Mouse (Mus musculus) adipocyte (in vitro differentiated cells): ENCODE data around the gene Clip3.

Experiments
- DNase-seq: peaks from one replicate; pipeline ENCODE4 v3.0.0-alpha.2; 2016; ENCODE audit warnings: low spot score

The Clip3 gene

GRCm38 (mm10) chr7:30291215-30292131 is at the start of gene Clip3:
Gene Clip3 (plus strand): TSS chr7:30291728.
- DNase-seq = peak; percentile 63

GRCm38 (mm10) chr7:30251956-30252954 is 39.3 kb upstream of the Clip3 start:
- peak; percentile 97 for DNase-seq

GRCm38 (mm10) chr7:30265041-30265440 is 26.5 kb upstream of the Clip3 start:
- no peak for DNase-seq

GRCm38 (mm10) chr7:30265531-30265930 is 26.0 kb upstream of the Clip3 start:
- DNase-seq = no peak

- DNase-seq = no peak
These were observed 25.6 kb upstream of the Clip3 start for GRCm38 (mm10) chr7:30265935-30266334.

GRCm38 (mm10) chr7:30266780-30267179 is 24.7 kb upstream of the Clip3 start:
- no peak for DNase-seq

GRCm38 (mm10) chr7:30269641-30270040 is 21.9 kb upstream of the Clip3 start:
- DNase-seq = no peak

- DNase-seq = no peak
These were observed 17.1 kb upstream of the Clip3 start for GRCm38 (mm10) chr7:30274383-30274782.

- DNase-seq = peak; percentile 51
These were observed 12.6 kb upstream of the Clip3 start for GRCm38 (mm10) chr7:30278911-30279310.

GRCm38 (mm10) chr7:30279536-30279935 is 12.0 kb upstream of the Clip3 start:
- no peak for DNase-seq

- DNase-seq = peak; percentile 95
These were observed 11.4 kb upstream of the Clip3 start, which contains the start of the genes Thap8 and Wdr62 for GRCm38 (mm10) chr7:30279951-30280669. Gene Thap8 (plus strand): TSS chr7:30280094. Gene Wdr62 (minus strand): TSS chr7:30280419.

- DNase-seq = peak; percentile 96
These were observed 10.8 kb upstream of the Clip3 start for GRCm38 (mm10) chr7:30280670-30281138.

- no peak for DNase-seq
These were observed 10.0 kb upstream of the Clip3 start for GRCm38 (mm10) chr7:30281522-30281921.

GRCm38 (mm10) chr7:30282740-30283139 is 8.8 kb upstream of the Clip3 start:
- no peak for DNase-seq

- peak; percentile 92 for DNase-seq
These were observed 4.7 kb upstream of the Clip3 start for GRCm38 (mm10) chr7:30286701-30287410.

GRCm38 (mm10) chr7:30288046-30288445 is 3.5 kb upstream of the Clip3 start:
- DNase-seq = no peak

- no peak for DNase-seq
These were observed 2.3 kb upstream of the Clip3 start for GRCm38 (mm10) chr7:30289071-30289713.

- no peak for DNase-seq
These were observed 1.7 kb upstream of the Clip3 start for GRCm38 (mm10) chr7:30289714-30290399.

GRCm38 (mm10) chr7:30293795-30294194 is 2.3 kb downstream of the Clip3 start:
- DNase-seq = peak; percentile 87

- peak; percentile 62 for DNase-seq
These were observed 2.8 kb downstream of the Clip3 start for GRCm38 (mm10) chr7:30294296-30294695.
